Mouse (Mus musculus) E14TG2a.4 (cell line): ENCODE data around the gene Snx20.
A peak's percentile ranks its signal among the peaks of the same experiment; 100 is the strongest.

Source experiments
- H3K27me3 ChIP-seq: 2 replicates; pipeline ENCODE4 v1.6.1; 2014; ENCODE audit warnings: low read length, control low read depth; ENCODE audit not compliant: insufficient read depth
- H3K36me3 ChIP-seq: 2 replicates; pipeline ENCODE4 v1.6.1; 2014; ENCODE audit warnings: low read length, control low read depth; ENCODE audit not compliant: insufficient read depth
- H3K4me1 ChIP-seq: replicated peaks from 2 replicates; pipeline ENCODE4 v1.6.1; 2014; ENCODE audit warnings: low read depth, low read length, control low read depth
- H3K4me3 ChIP-seq: replicated peaks from 2 replicates; pipeline ENCODE4 v1.5.1; 2014; ENCODE audit warnings: mild to moderate bottlenecking, low read length
- H3K9me3 ChIP-seq: 2 replicates; pipeline ENCODE4 v1.6.1; 2014; ENCODE audit warnings: low read length, control low read depth
- CTCF ChIP-seq: conservative IDR thresholded peaks from 2 replicates; pipeline ENCODE4 v1.5.1; 2014; ENCODE audit warnings: low read length
- NANOG ChIP-seq: IDR thresholded peaks from 2 replicates; pipeline ENCODE4 v1.6.1; 2014; ENCODE audit warnings: borderline replicate concordance, low read length, mixed read lengths
- POU5F1 ChIP-seq: IDR thresholded peaks from 2 replicates; pipeline ENCODE4 v1.6.1; 2014; ENCODE audit warnings: low read length, borderline replicate concordance

The Snx20 gene

GRCm38 (mm10) chr8:88620931-88621330 lies 15.0 kb downstream of the Snx20 start:
- Histone ChIP-seq H3K9me3 (0 out of 2 replicates have a peak, but pooled peaks cover 4% of the 10 kb centered on the region), H3K27me3 (peaks cover 45% of the 10 kb centered on the region), H3K4me3 (no peak overlapping the region), H3K4me1 (no peaks in the 10 kb centered on the region), H3K36me3 (no peaks in the 10 kb centered on the region)
- no peak for TF ChIP-seq POU5F1
- no peak for TF ChIP-seq CTCF
- TF ChIP-seq NANOG: no peak

GRCm38 (mm10) chr8:88619513-88619912 lies 16.4 kb downstream of the Snx20 start:
- peaks cover 37% of the 10 kb centered on the region for H3K27me3 ChIP-seq
- no peak overlapping the region for H3K4me3 ChIP-seq
- H3K4me1 ChIP-seq: no peaks in the 10 kb centered on the region
- no peaks in the 10 kb centered on the region for H3K9me3 ChIP-seq
- TF ChIP-seq NANOG: no peak
- TF ChIP-seq POU5F1: no peak
- TF ChIP-seq CTCF: peak; percentile 49
- H3K36me3 ChIP-seq: no peaks in the 10 kb centered on the region

GRCm38 (mm10) chr8:88618612-88619011 lies 17.3 kb downstream of the Snx20 start:
- Histone ChIP-seq H3K36me3 (no peaks in the 10 kb centered on the region), H3K4me1 (no peaks in the 10 kb centered on the region), H3K27me3 (peaks cover 33% of the 10 kb centered on the region), H3K9me3 (no peaks in the 10 kb centered on the region), H3K4me3 (no peak overlapping the region)
- no peak for TF ChIP-seq NANOG
- TF ChIP-seq CTCF: no peak
- no peak for TF ChIP-seq POU5F1

- no peak overlapping the region for H3K4me3 ChIP-seq
- no peaks in the 10 kb centered on the region for H3K36me3 ChIP-seq
- TF ChIP-seq POU5F1: no peak
- TF ChIP-seq CTCF: no peak
- no peak for TF ChIP-seq NANOG
- no peaks in the 10 kb centered on the region; the same call in 1 of the 2 replicates for H3K4me1 ChIP-seq
- no peaks in the 10 kb centered on the region for H3K9me3 ChIP-seq
- H3K27me3 ChIP-seq: peaks cover 31% of the 10 kb centered on the region
These were observed 20.9 kb downstream of the Snx20 start for GRCm38 (mm10) chr8:88614981-88615380.

GRCm38 (mm10) chr8:88610271-88610670 lies 25.7 kb downstream of the Snx20 start:
- no peak overlapping the region for H3K4me3 ChIP-seq
- TF ChIP-seq POU5F1 (no peak), CTCF (no peak), NANOG (no peak)
- no peaks in the 10 kb centered on the region for H3K36me3 ChIP-seq
- H3K4me1 ChIP-seq: peaks cover 25% of the 10 kb centered on the region
- H3K9me3 ChIP-seq: no peaks in the 10 kb centered on the region
- H3K27me3 ChIP-seq: peaks cover 20% of the 10 kb centered on the region

GRCm38 (mm10) chr8:88609036-88609435 lies 26.9 kb downstream of the Snx20 start:
- Histone ChIP-seq H3K4me3 (0 out of 2 replicates have a peak overlapping the region, but pooled peaks have one; percentile 3), H3K27me3 (peaks cover 14% of the 10 kb centered on the region), H3K4me1 (peaks cover 35% of the 10 kb centered on the region), H3K9me3 (no peaks in the 10 kb centered on the region), H3K36me3 (no peaks in the 10 kb centered on the region)
- TF ChIP-seq NANOG (no peak), CTCF (no peak), POU5F1 (no peak)

- H3K4me1 ChIP-seq: peaks cover 44% of the 10 kb centered on the region
- no peak for TF ChIP-seq CTCF
- TF ChIP-seq NANOG: no peak
- TF ChIP-seq POU5F1: no peak
- peaks cover 13% of the 10 kb centered on the region for H3K27me3 ChIP-seq
- H3K4me3 ChIP-seq: no peak overlapping the region
- H3K9me3 ChIP-seq: no peaks in the 10 kb centered on the region
- H3K36me3 ChIP-seq: no peaks in the 10 kb centered on the region
These were observed 30.4 kb downstream of the Snx20 start for GRCm38 (mm10) chr8:88605361-88606040.

- Histone ChIP-seq H3K9me3 (no peaks in the 10 kb centered on the region), H3K4me3 (no peak overlapping the region; the same call in 1 of the 2 replicates), H3K36me3 (no peaks in the 10 kb centered on the region), H3K4me1 (peaks cover 40% of the 10 kb centered on the region), H3K27me3 (peaks cover 12% of the 10 kb centered on the region)
- TF ChIP-seq POU5F1: no peak
These were observed 31.6 kb downstream of the Snx20 start for GRCm38 (mm10) chr8:88604065-88605038.
